Mouse (Mus musculus) small intestine, adult 2 months (tissue): ENCODE results near the gene Actn1.

Source experiments
- CTCF ChIP-seq: fragments of 200-500 bp; IDR thresholded peaks from 2 replicates; pipeline ENCODE4 v1.5.1; 2012; ENCODE audit warnings: low read depth, mild to moderate bottlenecking, control low read depth, inconsistent platforms, low read length, moderate library complexity, mixed read lengths; ENCODE audit not compliant: insufficient replicate concordance, insufficient read length; ENCODE audit errors: extremely low read depth
- POLR2A ChIP-seq: fragments of 200-500 bp; IDR thresholded peaks from 2 replicates; pipeline ENCODE4 v1.6.1; 2012; ENCODE audit warnings: low read depth, mild to moderate bottlenecking, control low read depth, inconsistent platforms, low read length, moderate library complexity

- TF ChIP-seq POLR2A = no peak
- TF ChIP-seq CTCF = no peak
Measured at GRCm38 (mm10) chr12:80307556-80307955, 47.4 kb upstream of the Actn1 start.
